Mouse (Mus musculus) cerebellum, adult 2 months (tissue): ENCODE data around the gene Znrf3. TPM values are rescaled to one million over a fixed set of nuclear protein-coding genes. Genes with fewer than 3 reads are reported as not detected.

Experiments
- DNase-seq, 2 experiments: peaks; one replicate each; pipeline ENCODE4 v3.0.0; 2021
- H3K27ac ChIP-seq: fragments of 200-500 bp; 2 replicates; pipeline ENCODE4 v1.5.1; 2012; ENCODE audit warnings: low read length, control low read depth, inconsistent platforms; ENCODE audit not compliant: insufficient read depth
- H3K27me3 ChIP-seq: fragments of 200-500 bp; 2 replicates; pipeline ENCODE4 v1.6.1; 2012; ENCODE audit warnings: inconsistent platforms, mild to moderate bottlenecking, low read length, moderate library complexity; ENCODE audit not compliant: control insufficient read depth, insufficient read depth
- H3K4me1 ChIP-seq: fragments of 200-500 bp; 2 replicates; pipeline ENCODE4 v1.6.1; 2011; ENCODE audit warnings: low read length; ENCODE audit not compliant: control insufficient read depth, insufficient read depth
- H3K4me3 ChIP-seq: fragments of 200-500 bp; replicated peaks from 2 replicates; pipeline ENCODE3; 2011; ENCODE audit warnings: mild to moderate bottlenecking, low read depth, low read length, control low read depth; ENCODE audit not compliant: insufficient read depth
- CTCF ChIP-seq: fragments of 200-500 bp; IDR thresholded peaks from 2 replicates; pipeline ENCODE4 v1.5.1; 2011; ENCODE audit warnings: low read depth, mild to moderate bottlenecking, control low read depth, low read length, moderate library complexity, borderline replicate concordance; ENCODE audit not compliant: insufficient read depth
- POLR2A ChIP-seq: fragments of 200-500 bp; IDR thresholded peaks from 2 replicates; pipeline ENCODE4 v1.6.1; 2011; ENCODE audit warnings: low read length, control low read depth, borderline replicate concordance; ENCODE audit not compliant: insufficient read depth
- WGBS: fragments of 180-500 bp; shearing (Covaris S2); methylation state at CpG from one replicate; pipeline ENCODE4 v1.1.7; 2018; 5-methylcytosine and 5-hydroxymethylcytosine counted together
- polyA plus RNA-seq: library from polyadenylated mRNA; depleted of rRNA; stranded (reverse); fragments of >200 nt; gene quantifications from 2 replicates; pipeline ENCODE4 v1.2.3, GENCODE M21; 2012; rRNA removed

Znrf3 gene
- polyA plus RNA-seq, 1 experiment, result 5.4 TPM

- Histone ChIP-seq H3K27ac (no peak overlapping the region), H3K27me3 (no peaks in the 10 kb centered on the region), H3K4me3 (no peak overlapping the region), H3K4me1 (no peaks in the 10 kb centered on the region)
- TF ChIP-seq POLR2A, result no peak
- TF ChIP-seq CTCF, result no peak
- 97% methylated on average over 7 of the region's 7 CpGs for WGBS
- DNase-seq, result no peak
Measured at GRCm38 (mm10) chr11:5243208-5243607, 201.4 kb downstream of the Znrf3 start.

- Histone ChIP-seq H3K4me1 (no peaks in the 10 kb centered on the region), H3K27ac (no peak overlapping the region), H3K27me3 (no peaks in the 10 kb centered on the region), H3K4me3 (no peak overlapping the region)
- DNase-seq, result no peak
- TF ChIP-seq POLR2A (no peak), CTCF (no peak)
- 54% methylated on average over 8 of the region's 8 CpGs for WGBS
Measured at GRCm38 (mm10) chr11:5242158-5242557, 202.5 kb downstream of the Znrf3 start.

DNA sequence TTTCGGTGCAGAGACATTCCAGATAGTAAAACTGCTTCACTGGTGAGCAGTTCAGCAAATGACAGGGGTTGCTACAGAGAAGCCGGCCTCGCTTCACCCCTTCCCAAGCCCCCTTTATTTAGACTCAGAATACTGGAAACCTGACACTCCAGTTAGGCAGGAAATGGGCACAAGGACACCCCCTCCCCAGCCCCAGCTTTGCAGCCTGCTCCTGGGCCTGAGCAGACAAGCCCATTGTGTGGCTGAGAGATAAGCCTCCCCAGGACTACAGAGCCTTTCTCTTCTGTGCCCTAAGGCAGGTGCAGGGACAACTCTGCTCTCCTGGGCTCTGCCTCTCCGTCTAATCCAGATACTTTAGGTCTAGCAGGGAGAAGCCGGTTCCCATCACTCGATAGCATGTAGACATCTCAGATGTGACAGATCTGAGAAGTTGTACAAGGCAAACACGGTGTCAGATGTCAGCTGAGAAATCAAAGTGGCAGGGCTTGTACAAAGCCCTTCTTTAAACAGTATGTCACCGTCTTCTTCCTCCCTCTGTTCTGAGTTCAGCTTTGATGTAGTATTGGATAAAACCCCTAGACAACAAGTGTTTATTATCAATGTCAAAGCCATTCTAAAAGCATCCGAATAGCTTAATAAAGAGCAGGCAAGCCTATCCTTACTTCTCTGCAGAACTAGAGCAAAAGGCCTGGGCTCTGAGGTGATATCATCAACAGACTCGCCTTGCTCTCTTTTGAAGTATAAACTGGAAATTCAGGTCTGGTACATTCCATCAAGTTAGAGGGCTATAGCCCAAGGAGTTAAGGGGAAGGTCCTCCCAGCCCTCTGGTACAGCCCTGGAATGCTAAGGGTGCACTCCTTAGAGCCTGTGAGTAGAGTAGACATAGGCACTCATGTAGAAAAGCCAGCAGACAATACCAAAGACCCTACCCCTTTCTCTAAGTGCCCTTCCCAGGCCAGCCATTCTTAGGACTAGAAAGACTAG is 204.6 kb downstream of the Znrf3 start:
- Histone ChIP-seq H3K4me3 (no peak overlapping the region), H3K27ac (no peak overlapping the region), H3K4me1 (no peaks in the 10 kb centered on the region), H3K27me3 (no peaks in the 10 kb centered on the region)
- no peak for DNase-seq
- WGBS, result 38% methylated on average over 10 of the region's 10 CpGs
- TF ChIP-seq CTCF, result no peak
- TF ChIP-seq POLR2A, result no peak

Other genes with a start within 250 kb of the Znrf3 start
- 8.6 and 9.9 TPM in 2 replicates for gene Kremen1, start 183.3 kb downstream of the Znrf3 start, polyA plus RNA-seq
- 64.5 and 69.7 TPM in 2 replicates for gene Xbp1, start 75.8 kb upstream of the Znrf3 start, polyA plus RNA-seq
- gene Ccdc117, start 97.3 kb upstream of the Znrf3 start, polyA plus RNA-seq, result 12.5 and 13.1 TPM in 2 replicates
- not detected in 2 replicates for gene Ankrd36, start 124.8 kb upstream of the Znrf3 start, polyA plus RNA-seq